Mouse (Mus musculus) monocyte, adult 2 months (primary cell): Measurements from ENCODE around the gene Zfp511.
A peak's percentile ranks its signal among the peaks of the same experiment; 100 is the strongest.

Experiments
- DNase-seq, 2 experiments: peaks; one replicate each; pipeline ENCODE4 v3.0.0; 2022; ENCODE audit warnings: low spot score in 2 of 2, low read depth in 1 of 2

Zfp511 gene

DNA sequence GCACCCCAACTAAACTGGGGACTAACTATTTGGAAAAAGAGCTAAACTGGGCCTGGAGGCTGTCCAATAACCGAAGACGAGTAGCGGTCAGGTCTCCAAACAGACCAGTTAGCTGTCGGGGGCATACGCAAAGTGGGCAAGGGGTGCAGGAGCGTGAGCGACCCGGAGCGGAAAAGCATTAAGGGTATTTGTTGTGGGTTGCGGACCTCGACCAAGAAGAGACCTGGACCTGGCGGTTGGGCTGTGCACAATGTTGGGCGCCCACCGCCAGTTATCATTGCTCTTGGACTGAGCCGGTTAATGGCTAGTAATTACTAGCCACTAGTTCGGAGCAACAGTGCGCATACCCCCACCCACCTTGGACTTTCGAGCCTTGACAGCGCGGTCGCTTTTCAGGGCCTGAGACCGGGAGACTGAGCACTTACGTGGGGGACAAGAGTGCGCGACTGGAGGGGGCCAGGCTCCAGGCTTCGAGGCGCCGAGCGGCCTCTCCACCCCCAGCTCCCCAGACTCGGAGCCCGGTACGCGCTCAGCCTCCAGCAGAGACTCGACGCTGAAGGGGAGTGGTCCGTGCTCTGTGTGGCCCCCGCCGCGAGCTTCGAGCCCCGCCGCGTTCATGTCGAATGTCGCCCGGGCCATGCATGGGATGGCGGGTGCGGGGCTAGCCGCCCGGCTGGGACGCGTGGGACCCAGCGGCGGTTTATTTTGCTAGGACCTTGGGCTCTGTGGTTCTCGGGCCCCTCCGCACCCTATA lies 12.3 kb downstream of the Zfp511 start, which contains the start of gene Msx3:
TSS of gene Msx3 (minus strand) at position 729 of the 754 bp plus-strand sequence.
- DNase-seq, result no peak

DNA sequence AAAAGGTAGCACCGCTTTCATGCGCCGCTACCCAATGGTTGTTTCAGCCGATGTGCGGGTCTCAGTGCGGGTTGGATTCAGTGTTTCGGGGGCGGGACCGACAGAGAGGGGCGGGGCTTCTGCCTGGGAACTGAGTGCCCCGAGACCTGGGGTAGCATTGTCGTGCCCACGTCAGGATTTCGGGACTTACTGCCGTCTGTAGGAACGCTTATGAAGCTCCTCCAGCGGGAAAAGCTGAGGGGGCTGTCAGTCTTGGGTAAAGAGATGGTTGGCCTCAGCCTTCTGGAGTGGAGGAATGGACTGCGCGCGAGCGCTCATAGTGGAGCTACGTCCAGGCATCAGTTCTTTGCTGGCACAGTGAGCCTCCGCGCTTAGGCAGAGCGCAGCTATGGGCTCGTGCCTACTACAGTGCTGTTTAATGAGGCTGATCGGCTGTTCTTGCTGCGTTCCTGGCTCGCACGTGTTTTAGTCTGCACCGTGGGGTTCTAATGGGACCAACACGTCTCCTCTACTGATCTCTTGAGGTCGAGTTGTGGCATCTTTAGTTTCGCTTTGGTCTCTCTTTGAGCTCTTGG lies 13.0 kb downstream of the Zfp511 start:
- no peak for DNase-seq

DNA sequence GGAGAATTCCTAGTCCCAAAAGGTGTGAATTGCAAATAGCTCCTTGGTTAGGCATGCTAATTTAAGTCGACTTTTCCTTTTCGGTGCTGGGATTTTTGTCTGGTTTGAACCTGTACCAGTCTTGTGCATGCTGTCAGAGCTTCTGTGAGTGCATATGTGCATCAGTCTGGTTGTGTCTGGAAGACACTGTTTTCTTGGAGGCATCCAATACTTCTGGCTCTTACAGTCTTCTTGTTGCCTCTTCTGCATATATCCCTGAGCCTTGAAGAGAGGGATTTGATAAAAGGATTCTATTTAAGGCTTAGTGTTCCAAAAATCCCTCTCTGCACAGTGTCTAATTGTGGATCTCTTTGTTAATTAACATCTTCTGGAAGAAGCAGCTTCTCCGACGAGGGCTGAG lies 17.9 kb downstream of the Zfp511 start:
- DNase-seq, result no peak

DNA sequence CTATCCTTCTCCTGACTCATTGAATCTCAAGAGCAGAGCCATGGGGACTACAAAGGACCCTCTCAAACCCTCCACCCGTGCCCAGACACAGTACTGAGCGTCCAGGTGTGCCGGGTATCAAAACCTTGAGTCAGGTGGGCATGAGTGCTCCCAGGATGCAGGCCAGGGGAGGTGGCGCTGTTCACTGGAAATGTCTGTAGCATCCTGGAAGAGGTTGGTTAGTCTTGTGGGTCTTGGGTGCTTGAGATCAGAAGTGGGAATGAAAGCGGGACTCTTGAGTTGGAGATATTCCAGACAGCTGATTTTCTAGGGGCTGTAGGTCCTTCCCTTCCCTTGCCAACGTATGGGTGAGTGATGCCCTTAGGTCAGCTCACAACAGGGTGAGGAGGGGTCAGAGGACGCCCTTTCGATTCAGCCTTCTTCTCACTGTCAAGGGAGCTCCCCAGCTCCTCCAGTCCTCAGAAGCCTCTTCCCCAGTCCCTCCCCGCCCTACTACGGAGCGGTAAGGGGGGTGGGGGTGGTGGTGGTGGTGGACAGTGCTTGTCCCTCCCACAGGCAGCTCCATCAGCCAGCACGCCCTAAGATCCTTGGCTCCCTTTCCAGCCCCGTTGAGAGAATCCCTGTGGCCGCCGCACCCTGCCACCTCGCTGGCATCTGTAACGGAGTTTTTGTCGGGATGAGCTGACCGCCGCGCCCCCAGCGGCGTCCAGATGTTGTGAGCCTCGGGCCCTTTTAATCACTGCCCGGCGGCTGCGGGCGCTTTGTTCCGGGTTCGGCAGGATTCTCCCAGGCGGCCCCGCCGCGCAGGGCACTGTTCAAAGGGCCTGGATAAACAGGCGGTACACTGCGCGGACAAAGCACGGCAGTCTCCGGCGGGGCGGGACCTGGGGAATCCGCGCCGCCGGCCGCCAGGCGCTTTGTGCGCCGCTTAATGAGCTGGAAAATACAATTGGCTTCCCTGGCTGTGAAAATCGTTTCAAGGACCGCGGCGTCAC lies 21.5 kb downstream of the Zfp511 start:
- DNase-seq, result no peak

DNA sequence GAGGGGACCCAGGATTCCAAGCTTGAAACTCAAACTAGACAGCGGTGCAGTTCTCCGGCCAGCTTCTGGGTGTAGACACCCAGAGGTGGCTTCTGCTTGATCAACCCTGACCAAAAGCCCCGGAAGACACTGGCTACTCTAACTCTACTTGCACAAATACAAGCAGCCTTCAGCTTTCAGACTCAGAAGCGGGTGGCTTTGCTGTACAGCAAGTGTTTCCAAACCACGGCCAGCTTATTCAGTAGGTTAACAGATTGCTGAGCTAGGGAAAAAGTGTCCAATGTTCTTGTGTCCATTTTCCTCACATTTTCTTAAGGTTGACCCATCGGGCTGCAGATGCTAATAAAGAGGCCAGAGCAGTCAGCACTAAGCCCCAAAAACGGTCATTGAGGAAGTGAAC lies 22.3 kb downstream of the Zfp511 start:
- DNase-seq, result no peak

DNA sequence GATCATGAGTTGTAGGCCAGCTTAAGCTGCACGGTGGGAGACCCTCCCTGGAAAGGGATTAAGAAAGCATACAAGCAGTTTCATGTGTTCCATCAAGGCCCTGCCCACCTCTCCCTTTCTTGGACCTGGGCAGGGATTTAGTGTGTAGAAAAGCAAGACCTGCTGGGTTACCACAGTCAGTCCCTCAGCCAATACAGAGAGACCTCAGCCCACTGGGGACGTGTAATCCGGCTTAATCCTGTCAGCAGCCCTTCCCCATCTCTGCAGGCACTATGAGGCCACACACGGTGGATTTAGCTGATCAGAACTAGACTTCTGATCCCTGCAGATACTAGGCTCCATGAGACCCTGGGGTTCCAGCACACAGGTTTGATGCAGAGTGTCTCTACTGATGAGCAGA lies 23.4 kb downstream of the Zfp511 start:
- no peak for DNase-seq

DNA sequence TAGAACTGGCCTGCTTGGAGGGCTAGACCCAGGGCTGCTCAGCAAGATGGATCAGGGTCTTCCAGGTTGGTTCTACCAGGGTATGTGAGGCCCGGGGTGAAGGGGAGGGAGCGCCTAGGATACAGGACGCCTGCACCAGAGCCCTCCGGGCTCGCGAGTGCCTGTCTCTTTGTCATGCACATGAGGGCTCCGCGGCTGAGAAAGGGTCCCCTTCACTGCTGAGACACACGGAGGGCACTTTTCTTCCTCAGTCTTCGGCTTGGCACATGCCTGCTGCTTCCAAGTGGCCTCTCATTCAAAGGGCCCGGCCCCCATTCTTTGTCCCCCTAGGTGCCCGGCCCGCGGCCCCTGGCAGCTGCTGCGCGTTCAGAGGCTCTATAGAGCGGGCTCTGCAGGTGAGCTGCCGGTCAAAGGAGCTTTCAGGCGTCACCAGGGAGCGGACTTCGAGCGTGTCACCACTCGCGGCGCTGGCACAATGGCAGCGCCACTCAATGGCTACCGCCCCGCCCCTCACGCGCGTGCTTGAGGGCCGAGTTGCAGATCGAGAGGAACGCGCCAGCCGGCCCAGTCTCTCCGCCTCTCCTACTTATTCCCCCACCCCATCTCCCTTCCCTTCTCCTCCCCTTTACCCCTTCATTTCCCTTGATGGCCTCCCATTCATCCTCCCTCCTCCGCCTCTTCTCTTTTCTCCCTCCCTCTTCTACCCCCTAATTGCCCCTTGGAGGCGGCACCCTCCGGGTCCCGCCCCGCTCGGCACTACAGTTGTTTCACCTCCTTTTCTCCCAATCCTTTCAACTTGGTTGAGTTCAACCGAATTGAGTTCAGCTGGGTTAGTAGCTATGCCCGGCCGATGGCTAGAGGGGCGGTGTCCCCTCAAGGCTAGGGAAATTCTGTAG lies 25.0 kb downstream of the Zfp511 start:
- DNase-seq, result no peak

DNA sequence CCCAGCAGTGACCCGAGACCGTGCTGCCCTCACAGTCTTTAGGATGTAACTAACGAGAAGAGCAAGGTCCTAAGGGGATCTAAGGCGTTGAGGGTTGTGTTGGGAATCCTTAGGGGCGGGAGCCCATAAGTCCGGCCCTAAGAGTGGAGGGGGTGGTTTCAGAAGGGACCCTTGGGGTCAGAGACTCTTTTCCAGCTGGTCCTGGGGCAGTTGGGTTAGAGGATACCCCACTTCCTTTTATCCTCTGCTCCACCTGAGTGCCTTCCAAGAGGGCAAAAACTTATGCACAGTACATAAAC lies 25.6 kb downstream of the Zfp511 start:
- no peak for DNase-seq

DNA sequence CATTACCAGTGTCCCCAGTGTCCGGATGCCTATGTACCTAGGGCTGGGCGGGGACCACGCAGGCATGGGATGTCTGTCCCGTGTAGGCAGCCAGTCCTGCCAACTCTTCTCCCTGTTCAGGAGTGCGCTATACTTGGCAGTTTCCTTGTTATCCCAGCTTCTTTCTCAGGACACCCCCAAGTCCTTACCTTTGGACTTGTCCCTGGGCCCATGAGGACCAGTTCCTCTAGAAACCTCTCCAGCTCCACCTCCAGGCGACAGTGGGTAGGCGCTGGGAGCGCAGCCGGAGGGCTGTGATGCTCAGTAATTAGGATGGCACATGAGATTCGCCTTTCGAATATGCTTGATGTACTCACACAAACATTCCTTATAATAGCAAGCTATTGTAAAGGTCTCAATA lies 26.1 kb downstream of the Zfp511 start:
- no peak for DNase-seq

DNA sequence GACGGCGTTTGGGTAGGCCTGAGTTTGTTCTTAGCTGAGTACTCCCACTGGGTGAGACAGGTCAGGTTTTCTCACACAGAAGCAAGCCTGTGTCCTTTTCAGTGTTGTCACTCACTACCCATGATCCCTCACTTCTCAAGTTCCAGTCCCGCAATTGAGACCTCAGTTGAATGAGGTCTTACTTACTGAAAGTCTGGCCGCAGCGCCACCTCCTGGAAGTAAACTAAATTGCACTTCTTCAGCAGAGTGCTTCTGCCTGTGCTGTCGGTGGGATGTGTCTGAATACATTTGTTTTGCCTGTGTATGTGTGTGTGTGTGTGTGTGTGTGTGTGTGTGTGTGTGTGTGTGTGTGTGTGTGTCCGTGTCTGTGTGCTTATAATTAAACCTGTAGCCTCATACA lies 26.9 kb downstream of the Zfp511 start:
- DNase-seq, result peak in 1 of 2 experiments; percentile 27

DNA sequence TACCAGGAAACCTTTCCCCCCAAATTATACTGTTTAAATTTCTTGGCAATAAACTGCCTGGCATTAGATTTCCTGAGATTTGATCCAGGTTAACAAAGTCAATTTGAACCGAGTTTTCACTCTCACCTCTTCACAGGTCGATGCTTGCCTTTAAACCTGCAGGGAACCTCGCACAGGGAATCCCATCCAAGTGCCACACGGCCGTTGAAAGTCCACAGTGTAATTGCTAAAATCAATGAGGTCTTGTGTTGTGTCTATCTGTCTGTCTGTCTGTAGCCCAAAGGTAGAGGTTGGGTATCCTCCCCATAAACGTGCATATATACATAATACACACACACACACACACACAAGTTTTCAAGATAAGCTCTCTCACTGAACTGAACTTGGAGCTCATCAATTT lies 31.2 kb downstream of the Zfp511 start:
- no peak for DNase-seq

DNA sequence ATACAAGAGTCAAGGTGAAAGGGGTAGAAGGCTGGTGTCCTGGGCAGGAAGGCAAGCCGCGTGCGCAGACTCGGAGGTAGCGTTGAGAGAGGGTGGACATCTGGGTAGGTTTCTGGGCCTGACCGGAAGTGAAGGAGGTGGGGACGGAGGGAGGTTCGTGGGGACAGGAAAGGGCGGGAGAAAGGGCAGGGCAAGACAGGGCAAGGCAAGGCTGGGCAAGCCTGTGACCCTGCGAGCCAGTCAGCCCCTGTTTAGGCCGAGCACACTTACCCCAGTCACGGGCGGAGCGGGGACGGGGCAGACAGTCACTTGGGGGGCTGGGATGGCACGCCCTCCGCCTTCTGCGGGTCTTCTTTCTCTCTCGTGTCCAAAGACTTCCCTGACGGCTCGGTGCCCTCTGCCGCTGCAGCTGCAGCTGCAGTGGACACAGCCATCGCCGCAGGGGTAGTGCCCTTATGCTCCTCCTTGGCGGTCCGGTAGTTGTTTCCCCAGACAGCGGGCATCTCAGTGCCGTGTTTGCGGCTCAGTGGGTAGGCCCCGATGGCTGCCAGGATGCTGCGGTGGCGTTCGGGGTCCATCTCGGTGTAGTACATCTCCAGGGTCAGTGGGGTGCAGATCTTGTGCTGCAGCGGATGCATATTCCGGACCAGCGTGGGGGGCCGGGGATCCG lies 34.0 kb downstream of the Zfp511 start:
- DNase-seq, result no peak

DNA sequence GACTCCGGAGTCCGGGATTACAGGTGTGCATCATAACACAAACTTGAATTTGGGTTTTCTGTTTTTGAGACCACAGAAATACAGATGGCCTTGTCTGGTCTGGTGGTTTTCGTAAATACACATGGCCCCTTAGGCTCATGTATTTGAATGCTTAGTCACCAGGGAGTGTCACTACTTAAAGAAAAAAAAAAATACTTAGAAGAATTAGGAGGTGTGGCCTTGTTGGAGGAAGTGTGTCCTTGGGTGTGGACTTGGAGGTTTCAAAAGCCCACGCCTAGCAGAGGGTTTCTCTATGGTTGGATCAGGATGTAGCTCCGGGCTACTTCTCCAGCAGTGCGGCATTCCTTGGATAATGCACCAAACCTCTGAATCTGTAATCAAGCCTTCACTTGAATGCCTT lies 41.5 kb downstream of the Zfp511 start:
- DNase-seq, result no peak

DNA sequence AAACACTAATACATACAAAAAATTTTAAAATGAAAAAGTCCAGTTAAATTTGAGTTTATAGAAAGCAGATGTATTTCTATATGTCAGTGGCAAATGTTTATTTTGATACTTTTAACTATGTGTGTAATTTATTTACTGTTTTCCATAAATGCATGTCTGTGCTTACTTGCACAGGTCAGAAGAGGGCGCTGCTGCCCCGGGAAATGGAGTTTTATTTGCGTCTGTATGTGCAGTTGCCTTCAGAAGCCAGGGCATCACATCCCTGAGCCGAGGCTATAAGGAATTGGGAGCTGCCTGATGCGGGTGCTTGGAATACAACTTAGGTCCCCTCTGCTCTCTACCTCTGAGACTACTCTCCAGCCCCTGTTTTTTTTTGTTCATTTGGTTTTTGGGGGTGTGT lies 42.5 kb downstream of the Zfp511 start:
- DNase-seq, result peak in 1 of 2 experiments; percentile 40

DNA sequence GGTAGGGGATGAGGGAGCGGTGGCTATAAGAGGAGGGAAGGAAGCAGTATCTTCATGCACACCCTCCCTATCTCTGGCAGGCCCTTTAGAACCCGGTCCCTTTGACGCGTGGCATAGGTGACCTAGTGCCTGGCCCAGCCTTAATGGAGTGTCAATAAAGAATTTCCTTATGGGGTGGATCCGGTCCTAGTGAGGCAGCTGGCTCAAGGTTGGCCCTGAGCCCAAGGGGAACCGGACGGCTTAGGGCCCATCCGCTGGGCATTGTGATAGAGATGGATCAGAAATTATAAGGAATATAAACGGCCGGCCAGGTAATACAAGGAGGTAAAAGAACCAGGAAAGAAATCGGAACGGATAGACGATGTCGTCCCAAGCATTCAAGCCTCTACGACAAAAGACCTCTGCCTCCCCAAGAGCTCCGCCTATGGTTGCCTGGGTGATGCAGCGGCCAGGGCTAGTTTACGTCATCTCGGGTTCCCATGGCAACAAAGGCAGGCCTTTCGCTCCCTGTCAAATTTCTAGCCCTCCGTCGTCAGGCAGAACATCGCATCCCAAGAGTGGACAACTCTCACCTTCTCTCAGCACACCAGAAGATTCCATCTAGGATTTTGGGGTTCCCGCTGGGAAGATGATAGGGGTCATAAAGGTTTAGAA lies 44.4 kb downstream of the Zfp511 start:
- peak in 1 of 2 experiments; percentile 31 for DNase-seq

DNA sequence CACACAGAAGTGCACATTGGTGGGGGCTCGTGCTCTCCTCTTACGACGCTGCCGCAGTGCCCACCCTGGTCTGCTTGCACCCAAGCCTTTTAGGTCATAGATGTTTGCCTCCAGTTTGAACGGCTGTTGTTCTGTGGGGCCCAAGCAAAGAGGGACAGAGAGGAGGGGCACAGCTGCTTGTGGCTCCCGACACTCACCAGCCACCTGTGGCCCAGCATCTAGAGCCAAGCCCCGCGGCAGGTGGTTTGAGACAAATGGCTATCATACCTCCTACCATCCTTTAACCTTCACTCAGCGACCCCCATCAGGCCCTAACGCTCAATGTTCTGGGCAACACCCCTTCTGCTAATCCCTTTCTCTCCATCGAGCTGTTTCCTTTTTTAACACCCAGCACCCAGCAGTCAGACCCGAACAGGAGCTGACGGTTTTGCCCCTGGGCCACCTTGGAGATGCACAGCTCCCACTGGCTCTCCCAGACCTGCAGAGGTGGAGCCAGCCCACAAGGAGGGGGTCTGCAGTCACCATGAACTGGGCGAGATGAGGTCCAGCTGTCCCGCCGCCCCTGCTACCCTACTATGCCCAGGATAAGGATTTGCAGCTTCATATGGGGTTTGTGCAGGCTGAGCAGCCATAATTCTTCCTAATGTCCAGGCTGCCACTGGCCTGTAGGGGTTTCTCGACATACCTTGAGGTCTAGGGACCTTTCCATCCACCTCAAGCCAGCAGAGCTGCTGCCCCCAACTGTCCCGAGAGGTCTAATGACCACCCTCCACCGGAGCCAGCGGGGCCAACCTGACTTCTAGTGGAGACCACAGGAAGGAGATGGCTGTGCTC lies 45.4 kb downstream of the Zfp511 start:
- DNase-seq, result no peak

DNA sequence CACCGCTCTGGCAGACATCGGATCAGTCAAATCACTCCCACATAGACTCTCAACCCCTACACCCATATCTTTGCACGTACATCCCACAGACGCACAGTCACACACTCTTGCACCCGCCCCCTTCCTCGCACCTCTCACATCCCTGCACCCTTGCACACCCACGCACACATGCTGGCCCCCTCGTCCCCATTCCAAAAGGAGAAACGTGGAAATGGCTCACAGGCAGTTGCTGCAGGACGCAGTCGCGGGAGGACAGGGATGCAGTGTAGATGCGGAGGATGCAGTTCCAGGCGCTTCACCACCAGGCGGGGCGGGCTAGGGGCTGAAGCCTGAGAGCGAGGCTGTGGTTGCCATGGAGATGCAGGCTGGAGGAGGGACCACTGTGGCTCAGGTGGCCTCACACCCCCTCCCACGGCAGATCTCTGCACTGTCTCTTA lies 46.1 kb downstream of the Zfp511 start, which contains the start of gene Caly:
TSS of gene Caly (minus strand) at position 307 of the 437 bp plus-strand sequence.
- no peak for DNase-seq
